Mouse (Mus musculus): ENCODE measurements at regions not wholly inside any gene's neighbourhood (a gene's known extent, or its start where the extent isn't known, plus 50 kb on each side); places are given as distances from the start of the nearest gene placed in this dataset.

DNA sequence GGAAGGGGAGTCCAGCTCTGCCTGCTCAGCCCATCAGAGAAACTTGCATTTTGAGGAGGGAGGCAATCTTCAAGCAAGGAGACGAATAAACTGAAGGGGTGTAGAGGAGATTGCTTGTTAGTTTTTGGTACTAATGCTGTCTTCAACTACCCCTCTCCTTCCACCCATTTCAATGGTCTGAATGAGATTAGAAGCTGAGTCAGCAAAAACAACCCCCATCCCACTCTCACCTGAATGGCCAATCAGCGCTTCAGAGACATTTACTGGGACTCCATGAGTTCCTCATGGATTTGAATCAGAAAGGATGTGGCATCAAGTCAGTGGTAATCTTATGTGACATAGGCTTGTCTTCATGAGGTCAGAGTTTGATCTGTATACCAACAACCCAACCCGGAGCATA lies 180.0 kb upstream of the Nlrp1b start:
- no peak for DNase-seq (ENCODE audit: low read depth, low spot score)

DNA sequence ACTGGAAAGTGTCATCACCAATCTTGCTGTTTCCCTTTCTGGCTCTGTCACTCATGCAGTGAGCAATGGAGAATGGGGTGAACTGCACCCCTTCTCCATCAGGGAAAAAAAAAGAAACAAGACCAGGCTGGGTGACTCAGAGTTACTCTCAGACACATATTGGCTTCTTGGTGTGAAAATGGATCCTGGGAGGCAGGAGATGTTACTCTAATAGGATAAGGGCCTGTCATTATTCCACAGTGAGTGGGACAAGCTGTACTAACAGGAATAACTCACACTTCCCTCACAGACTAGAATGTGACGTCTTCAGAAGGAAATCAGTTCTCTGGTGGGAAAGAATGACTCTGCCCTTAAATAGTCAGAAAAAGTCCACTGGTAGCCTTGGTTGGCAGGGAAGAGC lies 181.4 kb upstream of the Nlrp1b start:
- DNase-seq (ENCODE audit: low read depth, low spot score) = no peak

DNA sequence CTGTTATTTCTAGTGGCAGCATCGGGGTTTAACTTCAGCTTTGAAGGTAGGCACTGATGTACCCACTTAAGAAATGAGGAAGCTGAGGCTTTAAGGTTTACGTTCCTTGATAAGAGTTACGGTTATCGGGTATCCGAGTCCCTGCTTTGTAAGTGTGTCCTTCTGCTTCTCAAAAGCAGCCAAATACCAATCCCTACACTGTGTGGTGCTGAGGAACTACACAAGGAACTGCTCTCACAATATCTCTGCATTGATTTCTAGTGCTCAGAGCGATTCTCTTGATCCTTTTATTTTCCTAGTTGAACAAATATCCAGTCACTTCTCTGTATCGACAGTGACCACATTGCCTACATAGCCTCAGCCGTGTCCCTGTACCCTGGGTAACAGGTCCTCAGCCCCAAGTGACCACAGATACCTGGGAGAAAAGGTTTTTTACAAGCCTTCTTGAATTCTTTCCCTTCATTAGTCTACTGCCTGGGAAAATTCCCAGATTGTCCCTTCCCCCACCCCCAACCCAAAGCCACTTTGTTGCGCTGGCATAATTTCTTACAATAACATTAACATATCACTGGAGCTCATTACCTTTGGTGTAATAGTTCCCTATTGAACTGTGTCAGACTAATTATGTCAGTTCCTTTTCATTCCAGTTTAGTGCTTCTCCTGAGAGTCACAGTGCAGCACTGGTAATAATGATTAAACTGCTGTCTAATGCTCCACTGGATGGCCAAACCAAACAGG lies 184.0 kb upstream of the Nlrp1b start:
- DNase-seq (ENCODE audit: low read depth, low spot score) = no peak

DNA sequence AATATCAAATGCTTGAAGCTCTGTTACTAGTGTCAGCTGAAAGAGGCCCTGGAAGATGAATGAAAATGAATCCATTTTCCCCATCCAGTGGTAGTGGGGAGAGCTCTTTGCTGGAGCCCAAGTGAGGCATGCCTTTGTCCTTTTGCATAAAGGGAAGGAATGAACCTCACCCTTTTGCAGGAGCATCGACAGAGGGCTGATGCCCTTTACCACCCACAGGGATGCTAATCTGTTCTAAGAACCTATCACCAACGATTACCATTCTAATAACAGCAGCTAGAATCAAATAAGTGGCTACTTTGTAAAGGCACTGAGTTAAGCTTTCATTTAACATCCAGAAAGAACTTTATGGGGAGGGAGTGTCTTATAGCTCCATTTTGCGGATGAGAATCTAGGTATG lies 184.9 kb upstream of the Nlrp1b start:
- peak; percentile 26 for DNase-seq (ENCODE audit: low read depth, low spot score)

DNA sequence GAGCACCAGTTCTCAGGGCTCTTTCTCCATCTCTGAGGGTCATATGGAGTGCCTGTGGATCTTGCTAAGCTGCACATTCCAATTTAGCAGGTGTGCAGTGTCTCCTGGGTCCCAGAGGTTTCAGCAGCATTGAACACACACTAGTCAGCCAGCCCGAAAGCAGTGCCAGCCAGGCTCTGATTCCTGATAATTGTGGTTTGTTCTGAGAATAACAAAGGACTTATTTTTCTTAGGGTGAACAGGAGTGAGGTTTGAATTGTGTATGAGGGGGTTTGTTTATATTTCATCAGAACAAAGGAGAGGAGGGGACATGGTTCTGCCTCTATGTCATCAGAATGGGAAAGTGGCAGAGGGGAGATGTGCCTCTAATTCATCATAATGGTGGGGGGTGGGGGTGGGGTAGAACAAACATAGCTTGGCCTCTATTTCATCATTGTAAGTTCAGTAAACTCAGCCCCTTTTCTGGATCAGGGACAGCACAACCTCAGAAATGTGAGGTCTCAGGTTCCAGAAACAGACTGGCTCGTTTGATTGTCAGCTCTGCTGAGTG lies 191.8 kb upstream of the Nlrp1b start:
- no peak for DNase-seq (ENCODE audit: low read depth, low spot score)

DNA sequence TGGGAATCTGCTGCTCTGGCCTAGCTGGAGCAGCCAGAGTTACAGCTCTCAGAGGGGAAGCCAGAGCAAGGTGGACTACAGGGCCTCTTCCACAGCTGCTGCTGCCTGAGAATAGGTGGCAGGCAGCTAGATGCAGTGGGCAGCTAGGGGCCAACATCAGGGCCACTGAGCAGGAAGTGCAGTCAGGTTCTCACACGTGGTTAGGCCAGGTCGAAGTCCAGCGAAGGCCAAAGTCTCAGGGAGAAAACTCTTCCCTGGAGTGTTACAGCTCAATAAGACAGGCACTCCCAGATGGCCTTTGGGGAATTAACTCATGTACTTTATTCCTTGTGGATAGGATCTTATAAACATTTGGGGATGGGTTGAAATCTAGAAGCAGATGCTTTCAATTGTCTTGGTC lies 192.7 kb upstream of the Nlrp1b start:
- no peak for DNase-seq (ENCODE audit: low read depth, low spot score)

DNA sequence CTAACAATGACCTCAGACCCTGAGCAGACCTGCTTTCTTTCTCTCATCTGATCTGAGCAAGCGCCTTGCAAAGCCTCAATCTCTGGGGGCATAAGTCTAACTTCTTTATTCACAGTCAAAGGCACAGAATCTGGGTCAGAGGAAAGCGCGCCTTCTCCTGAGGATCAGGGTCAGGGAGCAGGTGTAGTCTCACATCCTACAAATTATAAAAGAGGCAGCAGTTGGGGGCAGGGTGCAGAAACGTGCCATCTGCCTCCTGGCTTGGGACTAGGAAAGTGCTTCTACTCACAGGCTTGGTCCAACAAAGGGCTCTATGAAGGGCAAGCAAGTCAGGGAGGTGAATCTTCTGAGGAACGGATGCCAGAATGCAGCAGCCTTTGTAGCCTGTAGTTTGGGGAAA lies 194.3 kb upstream of the Nlrp1b start:
- no peak for DNase-seq (ENCODE audit: low read depth, low spot score)

DNA sequence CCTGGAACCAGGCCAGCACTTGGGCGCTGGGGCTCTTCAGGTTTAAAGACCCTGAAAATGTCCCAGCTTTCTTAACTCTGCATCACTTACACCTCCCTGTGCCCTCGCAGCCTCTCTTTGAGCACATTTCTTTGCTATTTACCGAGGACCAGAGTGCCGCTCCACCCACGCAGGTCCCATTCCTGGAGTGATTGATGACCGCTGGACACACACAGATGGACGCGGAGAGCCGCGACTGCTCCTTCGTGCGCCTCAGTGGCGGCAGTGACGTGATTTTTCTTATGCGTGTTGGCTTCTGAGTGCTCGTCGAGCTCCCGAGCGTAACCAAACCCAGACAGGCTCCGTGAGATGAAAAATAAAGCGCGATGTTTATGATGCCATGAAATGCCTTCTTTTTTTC lies 199.2 kb upstream of the Nlrp1b start:
- no peak for DNase-seq (ENCODE audit: low read depth, low spot score)

DNA sequence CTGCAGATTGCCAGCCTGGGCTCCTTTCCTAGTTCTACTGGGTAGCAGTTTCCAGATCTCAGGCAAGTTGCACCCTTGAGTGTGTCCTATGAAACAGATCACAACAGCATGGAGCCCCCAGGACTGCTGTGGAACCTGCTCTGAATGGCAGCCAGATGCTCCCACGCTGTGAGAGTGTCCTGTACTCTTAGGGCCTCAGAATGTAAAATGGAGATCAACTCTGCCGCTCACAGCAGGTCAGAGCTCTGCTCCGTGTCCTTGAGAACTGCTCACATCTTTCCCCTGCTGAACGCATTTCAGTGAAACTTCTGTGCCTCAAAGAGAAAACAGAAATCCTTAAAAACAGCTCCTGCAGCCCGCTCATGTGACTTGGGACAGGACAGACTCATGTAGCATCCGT lies 203.7 kb upstream of the Nlrp1b start:
- no peak for DNase-seq (ENCODE audit: low read depth, low spot score)

DNA sequence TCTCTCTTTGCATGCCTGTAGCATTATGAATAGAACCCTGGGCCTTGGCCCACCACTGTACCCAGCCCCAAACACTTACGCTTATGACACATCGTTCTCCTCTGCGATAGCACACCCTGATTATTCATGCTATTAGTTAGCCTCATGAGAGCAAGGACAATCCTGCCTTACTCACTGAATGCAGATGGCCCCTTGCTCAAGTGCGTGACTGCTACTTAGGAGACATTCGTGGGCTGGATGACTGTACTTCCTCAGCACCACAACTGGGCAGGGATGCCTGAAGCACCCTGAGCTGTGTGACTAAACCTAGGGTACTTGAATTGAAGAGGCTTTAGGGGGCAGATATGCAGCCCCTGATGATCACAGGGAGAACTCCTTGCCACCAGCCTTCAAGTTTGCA lies 204.4 kb upstream of the Nlrp1b start:
- no peak for DNase-seq (ENCODE audit: low read depth, low spot score)

DNA sequence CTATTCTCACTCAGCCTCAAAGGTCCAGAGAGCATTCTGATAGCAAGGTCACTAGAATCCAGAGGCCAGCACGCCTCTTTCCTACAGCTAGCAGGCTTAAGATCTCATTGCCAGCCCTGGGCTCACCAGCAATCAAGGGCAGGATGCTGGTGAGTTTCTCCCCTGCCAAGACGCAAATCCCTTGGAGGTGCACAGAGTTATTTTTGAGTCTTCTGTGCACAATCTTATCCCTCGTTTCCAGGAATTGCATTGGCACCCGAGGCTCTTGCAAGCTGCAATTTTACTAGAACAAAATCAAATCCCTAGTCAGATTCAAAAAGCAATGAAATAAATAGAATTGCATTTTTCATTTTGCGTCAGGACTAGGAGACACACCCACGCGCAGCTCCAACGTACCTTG lies 205.2 kb upstream of the Nlrp1b start:
- no peak for DNase-seq (ENCODE audit: low read depth, low spot score)

DNA sequence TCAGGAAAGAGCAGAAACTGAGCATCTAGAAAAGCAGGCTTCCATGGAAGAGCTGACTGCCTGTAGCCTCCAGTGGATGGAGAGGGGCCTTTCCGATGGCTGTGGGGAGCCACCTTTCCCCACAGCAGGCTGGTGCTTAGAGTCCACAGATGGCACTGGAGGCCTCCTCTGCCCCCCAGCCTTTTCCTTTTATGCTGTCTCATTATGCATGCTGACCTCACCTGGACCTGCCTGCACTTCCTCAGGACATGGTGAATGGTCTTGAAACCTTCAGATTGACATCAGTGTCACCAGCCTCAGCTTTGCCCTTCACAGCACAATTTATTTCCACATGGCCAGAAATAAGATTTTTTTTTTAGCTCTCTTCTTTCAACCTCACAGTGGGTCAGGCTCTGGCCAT lies 205.8 kb upstream of the Nlrp1b start:
- no peak for DNase-seq (ENCODE audit: low read depth, low spot score)

DNA sequence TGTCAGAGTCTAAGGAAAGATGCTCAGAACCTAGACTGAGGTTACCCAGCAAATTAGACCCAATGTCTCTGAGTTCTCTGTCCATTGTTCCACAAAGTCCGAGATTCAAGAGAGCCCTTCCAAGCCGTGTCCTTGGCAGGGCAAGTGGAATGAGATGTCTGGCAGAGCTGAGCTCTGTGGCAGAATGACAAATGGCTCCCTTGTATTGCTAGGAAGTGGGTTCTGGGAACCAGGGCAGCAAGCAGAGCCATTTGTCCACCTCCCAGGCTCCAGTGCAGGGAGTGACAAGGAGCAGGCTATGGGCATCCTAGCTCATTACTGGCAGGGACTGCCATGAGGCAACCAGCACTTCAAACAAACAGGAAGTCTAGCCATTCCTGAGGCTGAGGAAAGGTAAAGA lies 206.3 kb upstream of the Nlrp1b start:
- DNase-seq (ENCODE audit: low read depth, low spot score) = no peak

DNA sequence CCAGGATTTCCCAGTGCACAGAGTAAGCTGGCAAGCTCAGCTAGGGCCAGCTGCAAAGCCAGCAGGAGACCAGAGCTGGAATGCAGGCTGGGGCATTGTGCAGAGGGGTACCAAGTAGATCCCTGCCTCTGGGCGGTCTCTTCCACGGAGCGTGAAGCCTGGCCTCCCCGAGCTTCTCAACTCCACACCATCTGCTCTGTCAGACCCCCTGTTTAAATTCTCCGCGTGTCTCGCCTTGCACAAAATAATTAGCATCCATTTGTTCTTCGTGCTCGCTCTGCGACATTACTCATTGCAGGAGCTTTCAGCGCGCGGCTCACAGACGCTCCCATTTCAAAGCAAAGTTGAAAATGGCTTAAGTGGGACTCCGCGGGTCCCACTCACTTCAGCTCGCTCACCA lies 209.3 kb upstream of the Nlrp1b start:
- DNase-seq (ENCODE audit: low read depth, low spot score) = no peak

DNA sequence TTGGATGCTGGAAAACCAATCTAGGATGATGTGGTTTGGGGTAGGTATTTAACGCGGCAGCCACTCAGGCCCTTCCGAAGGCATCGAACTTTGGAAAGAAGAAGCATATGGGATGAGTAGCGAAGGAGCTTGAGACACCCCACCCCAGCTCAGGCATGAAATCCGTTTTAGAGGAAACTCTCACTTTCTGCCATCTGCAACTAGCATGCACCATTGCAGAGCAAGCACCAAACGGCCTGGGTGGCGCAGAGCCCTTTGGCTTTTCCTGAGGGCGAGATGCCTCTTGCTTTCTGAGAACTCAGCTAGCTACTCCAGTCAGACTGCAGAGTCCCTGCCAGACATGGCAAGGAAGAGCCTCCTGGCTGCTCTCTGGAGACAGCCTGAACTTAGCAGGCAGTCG lies 209.9 kb upstream of the Nlrp1b start:
- DNase-seq (ENCODE audit: low read depth, low spot score) = no peak

DNA sequence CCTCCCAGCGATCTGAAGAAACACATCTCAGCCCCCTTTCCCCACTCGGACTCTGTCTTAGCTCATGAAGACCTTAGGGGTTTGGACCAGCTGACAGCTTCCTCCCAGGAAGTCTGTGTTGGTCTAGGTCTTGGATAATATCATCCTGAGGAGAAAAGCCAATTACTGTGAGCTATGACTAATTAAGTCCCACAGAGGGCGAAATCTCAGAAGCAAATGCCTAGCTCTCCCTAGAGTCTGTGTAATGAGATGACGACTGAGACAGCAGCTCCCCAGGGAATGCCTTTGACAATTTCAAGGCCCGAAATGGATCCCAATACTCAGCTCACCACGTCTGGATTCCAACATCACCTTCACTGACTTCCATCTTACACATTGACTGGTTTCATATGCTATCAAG lies 213.5 kb upstream of the Nlrp1b start:
- DNase-seq (ENCODE audit: low read depth, low spot score) = no peak

DNA sequence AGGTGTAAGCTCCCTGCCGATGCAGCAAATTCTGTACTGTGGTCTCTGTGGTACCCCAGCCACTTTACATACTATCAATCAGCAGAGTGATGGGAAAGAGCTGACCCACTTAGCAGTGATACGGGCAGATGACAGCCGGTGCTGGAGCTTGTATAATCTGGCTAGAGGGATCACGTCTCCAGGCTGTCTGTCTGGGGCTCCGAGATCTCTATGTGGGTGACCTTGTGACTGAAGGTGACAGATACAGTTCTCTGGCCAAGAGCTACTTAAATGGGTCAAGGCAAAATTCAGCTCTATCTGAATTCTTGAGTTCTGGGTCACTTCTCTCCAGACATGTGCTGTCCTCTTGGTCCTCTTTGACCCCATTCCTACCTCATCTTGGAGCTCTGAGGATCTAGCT lies 216.1 kb upstream of the Nlrp1b start:
- no peak for DNase-seq (ENCODE audit: low read depth, low spot score)

DNA sequence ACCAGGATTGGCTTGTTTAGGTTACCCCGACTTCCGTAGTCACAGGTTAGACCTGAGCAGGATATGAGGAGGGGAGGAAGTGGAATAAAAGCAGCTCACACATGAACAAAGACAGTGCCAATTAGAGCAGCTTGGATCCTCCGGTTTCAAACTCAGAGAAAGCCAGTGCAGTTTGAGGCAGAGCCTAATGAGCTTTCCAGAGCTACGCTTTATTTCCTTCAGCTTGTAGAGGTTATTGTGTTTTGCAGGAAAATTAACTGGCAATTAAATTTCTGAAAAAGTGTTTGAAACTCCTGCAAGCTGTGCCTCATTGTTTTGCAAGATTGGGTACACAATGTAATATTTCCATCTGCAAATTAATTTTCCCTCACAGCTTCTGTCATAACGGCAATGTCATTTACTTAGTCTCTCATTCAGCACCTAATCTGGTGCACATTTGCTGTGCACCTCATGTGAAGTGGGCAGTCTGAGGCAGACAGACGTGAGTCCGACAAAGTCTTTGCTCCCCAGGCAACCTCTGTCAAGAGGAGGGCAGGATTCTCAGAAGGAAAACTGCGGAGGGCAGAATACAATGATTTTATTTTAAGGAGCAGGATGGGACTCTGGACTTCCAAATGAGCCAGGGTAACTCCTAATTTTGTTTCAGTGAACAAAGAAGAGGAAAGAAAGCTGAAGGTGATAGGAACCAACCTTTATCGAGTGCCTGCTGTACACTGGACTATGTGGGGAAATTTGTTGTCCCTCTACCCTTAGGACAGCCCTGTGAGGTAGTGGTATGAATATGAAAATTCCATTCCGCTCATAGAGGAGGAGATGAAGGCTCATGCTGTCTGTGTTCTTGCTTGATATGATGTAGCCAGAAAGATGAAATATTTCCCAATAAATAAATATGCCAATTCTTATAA lies 217.6 kb upstream of the Nlrp1b start:
- no peak for DNase-seq (ENCODE audit: low read depth, low spot score)

DNA sequence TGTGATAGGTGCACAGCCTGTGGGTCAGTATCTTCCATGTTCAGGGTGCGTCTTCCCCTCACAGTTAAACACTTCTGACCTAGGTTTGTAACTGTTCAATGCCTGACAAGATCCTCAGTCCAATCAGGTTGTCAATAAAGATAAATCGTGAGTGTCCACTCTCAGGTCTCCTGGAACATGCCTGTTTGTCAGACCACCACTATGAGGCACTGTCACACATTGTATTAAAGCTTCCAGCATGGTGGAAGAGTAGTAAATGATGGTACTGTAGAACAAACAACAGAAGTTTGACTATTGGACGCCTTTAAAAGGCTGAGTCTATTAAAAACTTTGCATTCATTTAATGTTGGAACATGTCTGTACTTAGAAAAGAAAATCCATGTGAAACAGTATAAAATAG lies 249.6 kb upstream of the Nlrp1b start:
- no peak for DNase-seq (ENCODE audit: low read depth, low spot score)

DNA sequence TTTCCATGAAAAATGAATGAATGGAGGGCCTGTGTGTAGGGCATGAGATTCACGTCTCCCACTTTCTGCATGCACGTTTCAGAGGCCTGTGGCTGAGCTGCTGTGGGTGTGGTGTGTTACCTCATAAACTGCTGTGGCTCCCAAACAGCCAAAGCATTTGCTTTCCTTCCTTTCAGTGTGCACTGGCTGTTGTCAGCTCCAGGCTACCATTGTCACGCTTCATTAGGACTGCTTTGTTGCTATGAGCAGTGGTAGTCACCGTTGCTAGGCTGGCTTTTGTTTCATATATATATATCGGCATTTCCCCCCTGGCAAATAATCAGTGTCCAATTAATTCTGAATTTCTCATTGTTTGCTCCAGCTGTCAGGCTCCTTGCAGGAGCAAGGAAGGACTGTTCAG lies 251.9 kb upstream of the Wscd1 start:
- DNase-seq (ENCODE audit: low read depth, low spot score) = no peak

DNA sequence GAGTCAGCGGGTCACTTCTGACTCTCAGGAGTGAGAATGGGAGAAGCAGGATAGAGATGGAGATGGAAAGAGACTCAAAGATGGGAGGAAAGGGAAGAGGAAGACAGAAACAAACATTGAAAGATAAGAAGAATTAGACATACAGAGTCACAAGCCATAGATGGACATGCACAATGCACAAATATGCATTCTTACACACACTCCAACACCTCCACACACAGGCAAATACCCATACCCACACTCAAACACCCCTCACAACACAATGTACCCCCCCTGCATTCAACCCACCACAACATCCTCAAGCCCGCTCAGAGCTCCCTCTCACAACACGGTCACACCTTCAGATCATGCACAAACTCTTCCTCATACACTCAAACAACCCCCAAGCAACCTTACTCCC lies 251.4 kb upstream of the Wscd1 start:
- DNase-seq (ENCODE audit: low read depth, low spot score) = no peak

DNA sequence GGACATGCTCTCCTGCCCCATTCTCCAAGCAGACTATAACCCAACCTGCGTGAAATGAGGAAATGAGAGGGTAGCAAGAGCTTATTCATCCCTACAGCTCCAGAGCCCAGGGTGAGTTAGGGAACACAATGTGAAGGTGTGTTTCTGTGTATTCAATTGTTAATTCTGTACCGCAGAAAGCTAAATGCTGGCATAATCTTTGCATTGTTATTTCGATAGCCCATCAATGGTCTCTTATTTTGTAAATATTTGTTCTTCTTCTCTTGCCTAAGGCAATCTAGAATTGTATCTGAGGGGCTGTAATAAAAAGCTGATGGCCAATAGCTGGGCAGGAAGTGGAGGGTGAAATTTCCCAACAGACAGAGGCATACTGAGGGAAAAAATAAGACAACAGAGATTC lies 247.6 kb upstream of the Wscd1 start:
- peak; percentile 78 for DNase-seq (ENCODE audit: low read depth, low spot score)

Data from WW6 (cell line).